Mouse (Mus musculus) testis, adult 2 months (tissue): ENCODE results near the gene Vps54.

Experiments
- CTCF ChIP-seq: fragments of 200-500 bp; IDR thresholded peaks from 2 replicates; pipeline ENCODE4 v1.5.1; 2012; ENCODE audit warnings: low read depth, mild to moderate bottlenecking, inconsistent platforms, low read length, moderate library complexity; ENCODE audit not compliant: control insufficient read depth, insufficient read depth, insufficient replicate concordance
- POLR2A ChIP-seq: fragments of 200-500 bp; IDR thresholded peaks from 2 replicates; pipeline ENCODE4 v1.6.1; 2012; ENCODE audit warnings: low read depth, mild to moderate bottlenecking, inconsistent platforms, low read length, moderate library complexity; ENCODE audit not compliant: control insufficient read depth

- TF ChIP-seq CTCF (no peak), POLR2A (no peak)
These were observed 47.3 kb downstream of the Vps54 start for GRCm38 (mm10) chr11:21286391-21286790.
